Mouse (Mus musculus) C2C12 (cell line): Measurements from ENCODE around the gene Aip. TPM values are rescaled to one million over a fixed set of nuclear protein-coding genes. Genes with fewer than 3 reads are reported as not detected.

Source experiments
- H3K27me3 ChIP-seq: one replicate; pipeline ENCODE4 v1.6.1; 2011; ENCODE audit not compliant: control insufficient read depth, insufficient read depth, insufficient read length
- H3K36me3 ChIP-seq: one replicate; pipeline ENCODE4 v1.6.1; 2011; ENCODE audit not compliant: control insufficient read depth, insufficient read depth
- H3K4me3 ChIP-seq: one replicate; pipeline ENCODE4 v1.5.1; 2011; ENCODE audit warnings: mild to moderate bottlenecking, control low read depth; ENCODE audit not compliant: poor library complexity, insufficient read depth, severe bottlenecking
- H3K79me2 ChIP-seq: one replicate; pipeline ENCODE4 v1.6.1; 2011; ENCODE audit not compliant: control insufficient read depth, insufficient read depth
- H3K79me3 ChIP-seq: one replicate; pipeline ENCODE4 v1.6.1; 2011; ENCODE audit warnings: low read depth, control low read depth
- H3ac ChIP-seq: one replicate; pipeline ENCODE3; 2011; ENCODE audit warnings: low read depth; ENCODE audit not compliant: control insufficient read depth, insufficient read length
- CEBPB ChIP-seq: IDR thresholded peaks from one replicate; pipeline ENCODE4 v1.6.1; 2011; ENCODE audit warnings: low read depth, mild to moderate bottlenecking, control low read depth, moderate library complexity
- CTCF ChIP-seq: IDR thresholded peaks from one replicate; pipeline ENCODE4 v1.5.1; 2011; ENCODE audit not compliant: control insufficient read depth, insufficient read depth, insufficient read length
- FOSL1 ChIP-seq: IDR thresholded peaks from one replicate; pipeline ENCODE4 v1.8.0; 2011; ENCODE audit warnings: mild to moderate bottlenecking, low read length; ENCODE audit not compliant: poor library complexity, insufficient read depth, severe bottlenecking
- MAX ChIP-seq: IDR thresholded peaks from one replicate; pipeline ENCODE4 v1.6.1; 2011; ENCODE audit warnings: mild to moderate bottlenecking, control low read depth
- MYOD1 ChIP-seq: IDR thresholded peaks from one replicate; pipeline ENCODE4 v1.6.1; 2011; ENCODE audit warnings: low read depth; ENCODE audit not compliant: control insufficient read depth, insufficient read length
- MYOG ChIP-seq: IDR thresholded peaks from one replicate; pipeline ENCODE4 v1.6.1; 2011; ENCODE audit not compliant: control insufficient read depth, insufficient read length; ENCODE audit errors: extremely low read depth
- USF1 ChIP-seq: IDR thresholded peaks from one replicate; pipeline ENCODE4 v1.6.1; 2011; ENCODE audit warnings: low read depth, mild to moderate bottlenecking, control low read depth, moderate library complexity
- polyA plus RNA-seq: library from polyadenylated mRNA; unstranded; fragments of >200 nt; fragmentation: generic; extraction: Trizol; gene quantifications from one replicate; pipeline ENCODE4 v1.2.1, GENCODE M21; 2012; ENCODE audit warnings: missing spikeins

The Aip gene
- polyA plus RNA-seq, 1 experiment, result 208 TPM

- peaks cover 4% of the 10 kb centered on the region for H3K79me3 ChIP-seq
- peaks cover 28% of the 10 kb centered on the region for H3K79me2 ChIP-seq
- H3K27me3 ChIP-seq, result no peaks in the 10 kb centered on the region
- no peak overlapping the region for H3ac ChIP-seq
- no peak overlapping the region for H3K4me3 ChIP-seq
- peaks cover 64% of the 10 kb centered on the region for H3K36me3 ChIP-seq
- TF ChIP-seq MAX, result no peak
- no peak for TF ChIP-seq MYOG
- no peak for TF ChIP-seq USF1
- TF ChIP-seq MYOD1, result no peak
- no peak for TF ChIP-seq CTCF
- no peak for TF ChIP-seq FOSL1
- TF ChIP-seq CEBPB, result no peak
These were observed 10.5 kb downstream of the Aip start for GRCm38 (mm10) chr19:4115144-4115543.

GRCm38 (mm10) chr19:4114551-4114950 lies 11.1 kb downstream of the Aip start:
- no peak for TF ChIP-seq CEBPB
- TF ChIP-seq CTCF, result no peak
- TF ChIP-seq USF1, result no peak
- TF ChIP-seq MYOG, result no peak
- no peak for TF ChIP-seq MAX
- TF ChIP-seq FOSL1, result no peak
- TF ChIP-seq MYOD1, result no peak
- H3K79me2 ChIP-seq, result peaks cover 22% of the 10 kb centered on the region
- no peak overlapping the region for H3K4me3 ChIP-seq
- H3ac ChIP-seq, result no peak overlapping the region
- peaks cover 1% of the 10 kb centered on the region for H3K79me3 ChIP-seq
- peaks cover 70% of the 10 kb centered on the region for H3K36me3 ChIP-seq
- no peaks in the 10 kb centered on the region for H3K27me3 ChIP-seq

- Histone ChIP-seq H3K27me3 (no peaks in the 10 kb centered on the region), H3K79me2 (peaks cover 14% of the 10 kb centered on the region), H3K4me3 (no peak overlapping the region), H3K36me3 (peaks cover 77% of the 10 kb centered on the region), H3K79me3 (no peaks in the 10 kb centered on the region), H3ac (no peak overlapping the region)
- TF ChIP-seq CTCF (no peak), CEBPB (no peak), FOSL1 (no peak), MYOG (no peak), USF1 (no peak), MYOD1 (no peak), MAX (no peak)
These were observed 11.8 kb downstream of the Aip start for GRCm38 (mm10) chr19:4113806-4114230.

GRCm38 (mm10) chr19:4113186-4113805 lies 12.4 kb downstream of the Aip start:
- peak overlapping the region; percentile 33 for H3ac ChIP-seq
- peaks cover 9% of the 10 kb centered on the region for H3K79me2 ChIP-seq
- peaks cover 82% of the 10 kb centered on the region for H3K36me3 ChIP-seq
- TF ChIP-seq MYOG (no peak), FOSL1 (peak; percentile 18)
- no peak overlapping the region for H3K4me3 ChIP-seq
- no peaks in the 10 kb centered on the region for H3K79me3 ChIP-seq
- no peaks in the 10 kb centered on the region for H3K27me3 ChIP-seq

GRCm38 (mm10) chr19:4112063-4112960 lies 13.3 kb downstream of the Aip start:
- H3K27me3 ChIP-seq, result no peaks in the 10 kb centered on the region
- H3K36me3 ChIP-seq, result peaks cover 92% of the 10 kb centered on the region
- TF ChIP-seq MYOG (no peak), MAX (no peak), USF1 (no peak), CTCF (no peak), FOSL1 (no peak), CEBPB (no peak), MYOD1 (no peak)

More at GRCm38 (mm10) chr19:4112063-4112960, 13.3 kb downstream of the Aip start:
- H3ac ChIP-seq, result peak overlapping the region; percentile 26
- H3K79me2 ChIP-seq, result peaks cover 3% of the 10 kb centered on the region
- H3K4me3 ChIP-seq, result no peak overlapping the region
- H3K79me3 ChIP-seq, result no peaks in the 10 kb centered on the region
